Mouse (Mus musculus) liver, embryonic 14.5 days (tissue): Measurements from ENCODE around the gene Nfkb1. TPM values are rescaled to one million over a fixed set of nuclear protein-coding genes. Genes with fewer than 3 reads are reported as not detected.

Experiments used
- ATAC-seq: fragments of 200-750 bp; cut with Nextera tagmentation; 2 replicates; pipeline ENCODE4 v1.8.0; 2017; ENCODE audit warnings: moderate number of reproducible peaks, mild to moderate bottlenecking, moderate library complexity; ENCODE audit not compliant: insufficient read depth
- DNase-seq, 3 experiments: peaks; one replicate each; pipeline ENCODE4 v3.0.0-alpha.2; 2012 to 2013; ENCODE audit warnings: low read depth in 3 of 3, low spot score in 3 of 3
- H3K27ac ChIP-seq: fragments of 300-500 bp; sonication (generic); 2 replicates; pipeline ENCODE4 v1.5.1; 2014; ENCODE audit warnings: moderate library complexity, mild to moderate bottlenecking, control low read depth, inconsistent platforms
- H3K27me3 ChIP-seq: fragments of 300-500 bp; sonication (generic); 2 replicates; pipeline ENCODE4 v1.6.1; 2014; ENCODE audit warnings: mild to moderate bottlenecking, low read length, moderate library complexity; ENCODE audit not compliant: control insufficient read depth, insufficient read depth
- H3K36me3 ChIP-seq: fragments of 300-500 bp; sonication (generic); replicated peaks from 2 replicates; pipeline ENCODE4 v1.6.1; 2014; ENCODE audit warnings: low read depth; ENCODE audit not compliant: control insufficient read depth, insufficient read depth
- H3K4me1 ChIP-seq, 2 experiments: fragments of 200-500 bp in 1 of 2; fragments of 300-500 bp in 1 of 2; sonication (generic) in 1 of 2; replicated peaks; 2 replicates each; pipeline ENCODE4 v1.6.1; 2012 to 2014; ENCODE audit warnings: antibody characterized with exemption in 1 of 2, inconsistent platforms in 1 of 2, low read length in 1 of 2; ENCODE audit not compliant: control insufficient read depth in 2 of 2, insufficient read depth in 2 of 2
- H3K4me2 ChIP-seq: fragments of 300-500 bp; sonication (generic); 2 replicates; pipeline ENCODE4 v1.6.1; 2014; ENCODE audit warnings: low read depth, mild to moderate bottlenecking, control low read depth, moderate library complexity
- H3K4me3 ChIP-seq, 2 experiments: fragments of 200-500 bp in 1 of 2; fragments of 300-500 bp in 1 of 2; sonication (generic) in 1 of 2; 2 replicates each; pipeline ENCODE4 v1.5.1; 2012 to 2014; ENCODE audit warnings: low read depth in 2 of 2, low read length in 2 of 2, mild to moderate bottlenecking in 2 of 2, control low read depth in 1 of 2, inconsistent platforms in 1 of 2, moderate library complexity in 1 of 2; ENCODE audit not compliant: insufficient read depth in 1 of 2
- H3K9ac ChIP-seq: fragments of 300-500 bp; sonication (generic); replicated peaks from 2 replicates; pipeline ENCODE4 v1.6.1; 2014; ENCODE audit warnings: mild to moderate bottlenecking, control low read depth, moderate library complexity
- H3K9me3 ChIP-seq: fragments of 300-500 bp; sonication (generic); 2 replicates; pipeline ENCODE4 v1.6.1; 2016; ENCODE audit warnings: low read length, mixed read lengths; ENCODE audit not compliant: control insufficient read depth
- CTCF ChIP-seq: IDR thresholded peaks from 2 replicates; pipeline ENCODE4 v1.5.1; 2016; ENCODE audit warnings: antibody characterized with exemption, low read depth, control low read depth
- EP300 ChIP-seq: IDR thresholded peaks from 2 replicates; pipeline ENCODE4 v1.6.1; 2016; ENCODE audit warnings: antibody characterized with exemption, low read depth
- WGBS: fragments of 180-500 bp; shearing (Covaris S2); extraction: QIAGEN DNeasy Blood & Tissue Kit; methylation state at CpG from one replicate; pipeline ENCODE4 v1.1.7; 2014; ENCODE audit not compliant: insufficient replicate concordance; 5-methylcytosine and 5-hydroxymethylcytosine counted together
- polyA plus RNA-seq, 2 experiments: library from polyadenylated mRNA; depleted of rRNA in 1 of 2; stranded (reverse) in 1 of 2; unstranded in 1 of 2; fragments of >200 nt; fragmentation: Nextera tagmentation in 1 of 2; extraction: Ambion mirVana in 1 of 2; gene quantifications; 2 replicates each; pipeline versions ENCODE4 v1.2.1 to v1.2.3; 2012 to 2014

The Nfkb1 gene
- polyA plus RNA-seq, 2 experiments: 11.2 to 16.5 TPM

DNA sequence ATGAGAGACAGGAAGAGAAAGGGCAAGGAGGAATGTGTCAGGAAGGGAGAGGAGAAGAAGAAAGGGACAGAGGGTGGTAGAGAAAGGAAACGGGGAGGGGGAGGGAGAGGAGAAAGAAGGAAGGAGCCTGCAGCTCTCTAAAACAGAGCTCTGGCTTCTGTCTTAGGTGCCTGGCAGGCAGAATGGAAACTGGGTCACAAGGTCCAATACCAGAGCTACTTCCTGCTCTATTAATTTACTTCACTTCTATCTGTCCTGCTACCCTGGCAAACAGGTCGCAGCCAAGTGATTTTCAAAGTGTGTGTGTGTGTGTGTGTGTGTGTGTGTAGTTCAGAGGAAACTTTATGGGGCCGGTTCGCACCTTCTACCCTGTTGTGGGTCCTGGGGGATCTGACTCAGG is 112.2 kb downstream of the Nfkb1 start:
- no peaks in the 10 kb centered on the region for H3K36me3 ChIP-seq
- no peaks in the 10 kb centered on the region for H3K9me3 ChIP-seq
- no peak overlapping the region for H3K4me3 ChIP-seq
- no peak overlapping the region for H3K9ac ChIP-seq
- TF ChIP-seq CTCF (no peak), EP300 (no peak)
- H3K4me1 ChIP-seq: 0 out of 4 replicates have a peak, but pooled peaks cover 0 to 2% of the 10 kb centered on the region in 2 experiments
- DNase-seq (no peak), ATAC-seq (no peak)
- H3K27ac ChIP-seq: no peak overlapping the region
- no peak overlapping the region for H3K4me2 ChIP-seq
- H3K27me3 ChIP-seq: no peaks in the 10 kb centered on the region
- 52% methylated on average over 4 of the region's 4 CpGs for WGBS

DNA sequence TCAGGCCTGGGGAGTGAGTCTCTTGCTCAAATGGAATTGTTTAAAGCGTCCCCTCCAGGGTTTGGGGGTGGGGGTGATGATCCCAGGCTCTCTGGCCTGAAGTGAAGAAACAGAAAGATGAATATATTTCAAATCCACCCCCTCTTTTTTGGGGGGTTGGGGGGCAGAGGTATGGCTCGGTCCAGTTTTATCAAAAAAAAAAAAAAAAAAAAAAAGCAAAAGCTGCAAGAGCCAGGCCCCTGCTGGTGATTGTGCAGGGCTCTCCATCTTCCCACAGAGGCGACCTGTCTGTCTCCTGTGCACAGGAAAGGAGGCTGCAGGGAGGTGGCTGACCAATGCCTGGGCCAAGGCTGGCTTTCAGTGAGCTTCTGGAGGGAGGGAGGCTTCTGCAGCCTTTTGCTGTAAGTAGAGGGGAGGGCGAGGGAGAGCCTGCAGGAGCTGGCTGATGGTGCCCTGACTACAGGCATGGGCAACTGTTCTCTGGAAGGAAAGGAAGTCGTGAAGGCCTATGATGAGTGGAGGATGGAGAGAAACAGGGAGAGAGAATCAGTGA is 112.7 kb downstream of the Nfkb1 start:
- H3K36me3 ChIP-seq: no peaks in the 10 kb centered on the region
- no peaks in the 10 kb centered on the region for H3K9me3 ChIP-seq
- TF ChIP-seq CTCF: no peak
- TF ChIP-seq EP300: no peak
- H3K4me1 ChIP-seq: 0 out of 4 replicates have a peak, but pooled peaks cover 0 to 2% of the 10 kb centered on the region in 2 experiments
- no peaks in the 10 kb centered on the region for H3K27me3 ChIP-seq
- H3K4me2 ChIP-seq: no peak overlapping the region
- ATAC-seq (no peak), DNase-seq (no peak)
- WGBS: 43% methylated on average over 5 of the region's 5 CpGs
- H3K27ac ChIP-seq: no peak overlapping the region
- no peak overlapping the region for H3K9ac ChIP-seq
- no peak overlapping the region for H3K4me3 ChIP-seq

DNA sequence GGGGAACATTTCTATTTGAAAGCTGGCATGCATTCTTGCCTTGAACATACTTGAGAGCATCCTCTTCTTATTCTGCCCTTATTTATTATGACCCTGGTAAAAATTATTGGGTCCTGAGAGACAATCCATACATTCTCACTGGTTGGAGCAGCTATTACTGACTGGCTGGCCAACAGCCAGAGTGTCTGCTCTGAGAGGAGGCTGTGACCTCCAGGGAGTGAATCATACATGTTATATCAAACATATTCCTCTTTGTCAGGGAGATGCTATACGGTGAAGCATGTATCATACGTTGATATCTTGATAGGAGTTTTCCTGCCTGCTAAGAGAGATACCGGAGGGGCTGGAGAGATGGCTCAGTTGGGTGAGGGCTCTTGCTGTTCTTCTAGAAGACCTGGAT is 116.2 kb downstream of the Nfkb1 start:
- H3K4me3 ChIP-seq: no peak overlapping the region
- H3K36me3 ChIP-seq: no peaks in the 10 kb centered on the region
- H3K4me1 ChIP-seq: no peaks in the 10 kb centered on the region
- TF ChIP-seq EP300 (no peak), CTCF (no peak)
- H3K27ac ChIP-seq: no peak overlapping the region
- DNase-seq (no peak), ATAC-seq (no peak)
- H3K9ac ChIP-seq: no peak overlapping the region
- 57% methylated on average over 3 of the region's 3 CpGs for WGBS
- H3K4me2 ChIP-seq: no peak overlapping the region
- no peaks in the 10 kb centered on the region for H3K9me3 ChIP-seq
- H3K27me3 ChIP-seq: no peaks in the 10 kb centered on the region

DNA sequence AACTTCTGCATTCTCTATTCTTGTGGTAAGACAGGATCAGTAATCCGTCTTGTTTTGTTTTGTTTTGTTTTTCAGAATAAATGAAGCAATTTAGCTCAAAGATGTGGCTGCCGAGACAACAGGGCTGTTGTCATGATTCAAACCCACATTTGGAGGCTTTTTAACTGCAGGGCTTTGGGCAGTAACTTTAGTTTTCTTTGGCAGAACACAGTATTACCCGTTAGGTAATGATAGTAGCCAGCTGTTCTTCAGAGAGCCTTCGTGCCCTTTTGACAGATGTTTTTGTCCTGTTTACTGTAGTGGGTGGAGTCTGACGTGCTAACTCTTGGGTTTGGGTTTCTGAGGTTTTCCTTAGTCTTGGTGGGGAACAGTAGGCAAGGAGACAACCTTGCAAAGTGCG is 118.3 kb downstream of the Nfkb1 start:
- DNase-seq (no peak), ATAC-seq (no peak)
- H3K9ac ChIP-seq: no peak overlapping the region
- no peaks in the 10 kb centered on the region for H3K36me3 ChIP-seq
- H3K27ac ChIP-seq: no peak overlapping the region
- no peaks in the 10 kb centered on the region for H3K4me1 ChIP-seq
- H3K4me2 ChIP-seq: no peak overlapping the region
- no peaks in the 10 kb centered on the region for H3K27me3 ChIP-seq
- WGBS: 34% methylated on average over 6 of the region's 6 CpGs
- no peak for TF ChIP-seq CTCF
- TF ChIP-seq EP300: no peak
- H3K9me3 ChIP-seq: no peaks in the 10 kb centered on the region
- no peak overlapping the region for H3K4me3 ChIP-seq

DNA sequence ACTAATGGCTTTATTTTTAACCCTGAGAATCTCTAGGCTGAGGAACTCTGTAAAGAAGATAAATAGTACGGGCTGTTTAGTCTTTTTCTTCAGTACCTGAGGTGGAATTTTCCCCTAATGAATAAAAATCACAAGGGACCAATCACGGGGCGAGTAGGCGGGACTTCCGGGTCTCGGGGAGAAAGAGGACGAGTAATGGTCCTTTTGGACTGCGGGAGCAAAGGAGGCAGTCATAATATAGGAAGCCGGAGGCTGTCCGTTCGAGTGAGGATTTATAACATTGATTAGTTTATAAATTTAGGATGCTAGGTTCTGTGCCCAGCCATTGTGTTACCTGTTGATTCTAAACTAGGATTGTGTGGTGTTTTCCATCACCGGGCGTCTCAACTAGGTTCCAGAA is 119.8 kb downstream of the Nfkb1 start:
- Histone ChIP-seq H3K4me3 (no peak overlapping the region), H3K36me3 (no peaks in the 10 kb centered on the region), H3K4me1 (no peaks in the 10 kb centered on the region), H3K27ac (no peak overlapping the region), H3K9ac (no peak overlapping the region), H3K27me3 (no peaks in the 10 kb centered on the region), H3K4me2 (no peak overlapping the region), H3K9me3 (no peaks in the 10 kb centered on the region)
- ATAC-seq (no peak), DNase-seq (no peak)
- TF ChIP-seq EP300 (no peak), CTCF (no peak)
- 77% methylated on average over 13 of the region's 13 CpGs for WGBS
